Mouse (Mus musculus): ENCODE data around the gene Ccdc65. TPM values are rescaled to one million over a fixed set of nuclear protein-coding genes. Genes with fewer than 3 reads are reported as not detected.

Gene Ccdc65
- polyA plus RNA-seq, 1 experiment = 9.3 TPM

- Histone ChIP-seq H3K27ac (ENCODE audit: insufficient read depth, low read length) (no peak overlapping the region), H3K4me3 (ENCODE audit: insufficient read depth, low read length) (no peak overlapping the region), H3K4me1 (ENCODE audit: control insufficient read depth, insufficient read depth, low read length) (peaks cover 17% of the 10 kb centered on the region)
- TF ChIP-seq POLR2A (IDR thresholded peaks at IDR 0.05; ENCODE audit: extremely low read depth, insufficient read depth, low read length) (no peak), CTCF (IDR thresholded peaks at IDR 0.05; ENCODE audit: extremely low read depth, insufficient read depth, low read length) (no peak)
These were observed 39.3 kb downstream of the Ccdc65 start for GRCm38 (mm10) chr15:98747296-98747695.

DNA sequence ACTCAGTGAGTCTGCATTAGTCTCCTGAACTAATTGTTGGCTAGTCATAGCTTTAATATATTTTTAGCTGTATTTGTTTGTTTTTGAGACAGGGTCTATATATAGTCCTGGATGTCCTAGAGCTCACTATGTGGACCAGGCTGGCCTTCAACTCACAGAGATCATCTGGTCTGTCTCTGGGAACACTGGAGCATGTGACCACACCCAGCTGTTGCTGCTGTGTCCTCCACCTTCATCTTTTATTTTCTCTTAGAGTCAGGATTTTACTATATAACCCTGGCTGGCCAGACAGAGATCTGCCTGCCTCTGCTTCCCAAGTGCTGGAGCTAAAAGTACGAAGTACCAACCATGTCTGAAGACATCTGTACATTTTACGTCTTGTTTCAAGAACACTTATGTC is 41.1 kb downstream of the Ccdc65 start:
- H3K4me1 ChIP-seq (ENCODE audit: control insufficient read depth, insufficient read depth, low read length) = peaks cover 15% of the 10 kb centered on the region
- TF ChIP-seq POLR2A (IDR thresholded peaks at IDR 0.05; ENCODE audit: extremely low read depth, insufficient read depth, low read length) (no peak), CTCF (IDR thresholded peaks at IDR 0.05; ENCODE audit: extremely low read depth, insufficient read depth, low read length) (no peak)

DNA sequence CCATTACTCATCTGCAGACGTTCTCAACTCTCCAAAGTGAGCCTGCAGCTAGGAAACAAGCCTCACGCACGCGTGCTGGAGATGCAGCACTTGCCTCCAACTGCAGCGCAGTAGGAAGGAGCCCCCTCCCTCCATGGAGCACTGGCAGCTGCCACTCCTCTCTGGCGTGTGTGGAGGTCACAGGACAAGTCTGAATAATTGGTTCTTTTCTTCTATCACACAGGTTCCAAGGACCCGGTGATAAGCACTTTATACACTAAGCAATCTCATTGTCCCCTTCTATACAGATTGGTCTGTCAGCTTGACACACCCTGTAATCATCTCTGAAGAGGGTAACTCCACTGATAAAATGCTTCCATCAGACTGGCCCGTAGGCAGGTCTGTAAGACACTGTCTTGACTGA is 45.0 kb downstream of the Ccdc65 start:
- no peak for TF ChIP-seq POLR2A (IDR thresholded peaks at IDR 0.05; ENCODE audit: extremely low read depth, insufficient read depth, low read length)
- TF ChIP-seq CTCF (IDR thresholded peaks at IDR 0.05; ENCODE audit: extremely low read depth, insufficient read depth, low read length) = no peak
- Histone ChIP-seq H3K4me3 (ENCODE audit: insufficient read depth, low read length) (no peak overlapping the region), H3K4me1 (ENCODE audit: control insufficient read depth, insufficient read depth, low read length) (peaks cover 6% of the 10 kb centered on the region), H3K27ac (ENCODE audit: insufficient read depth, low read length) (no peak overlapping the region)

More for the DNA sequence above, 41.1 kb downstream of the Ccdc65 start:
- Histone ChIP-seq H3K27ac (ENCODE audit: insufficient read depth, low read length) (no peak overlapping the region), H3K4me3 (ENCODE audit: insufficient read depth, low read length) (no peak overlapping the region)

DNA sequence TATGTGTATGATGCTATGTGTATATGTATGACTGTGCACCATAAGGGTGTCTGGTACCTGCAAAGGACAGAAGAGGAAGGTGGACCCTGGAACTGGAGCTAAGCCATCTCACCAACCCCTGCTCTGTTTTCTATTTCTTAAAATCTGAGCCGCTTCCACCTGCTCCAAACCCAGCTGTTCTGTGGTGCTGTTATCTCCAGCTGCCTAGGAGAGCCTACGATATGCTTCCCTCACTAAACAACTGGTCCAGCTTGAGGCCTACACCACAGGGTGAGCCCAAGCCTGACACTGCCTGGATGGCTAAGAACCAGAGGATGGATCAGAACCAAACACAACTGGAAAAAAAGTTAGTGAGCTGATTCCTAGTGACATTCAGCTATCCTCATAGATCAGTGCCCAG is 46.1 kb downstream of the Ccdc65 start:
- no peak overlapping the region for H3K27ac ChIP-seq (ENCODE audit: insufficient read depth, low read length)
- H3K4me1 ChIP-seq (ENCODE audit: control insufficient read depth, insufficient read depth, low read length) = peaks cover 5% of the 10 kb centered on the region
- no peak overlapping the region for H3K4me3 ChIP-seq (ENCODE audit: insufficient read depth, low read length)
- TF ChIP-seq CTCF (IDR thresholded peaks at IDR 0.05; ENCODE audit: extremely low read depth, insufficient read depth, low read length) (no peak), POLR2A (IDR thresholded peaks at IDR 0.05; ENCODE audit: extremely low read depth, insufficient read depth, low read length) (no peak)

GRCm38 (mm10) chr15:98762201-98762621 is 54.2 kb downstream of the Ccdc65 start:
- TF ChIP-seq CTCF (IDR thresholded peaks at IDR 0.05; ENCODE audit: extremely low read depth, insufficient read depth, low read length) (no peak), POLR2A (IDR thresholded peaks at IDR 0.05; ENCODE audit: extremely low read depth, insufficient read depth, low read length) (no peak; the same call in 1 of the 2 replicates)
- H3K4me3 ChIP-seq (ENCODE audit: insufficient read depth, low read length) = peak overlapping the region; percentile 78
- peaks cover 11% of the 10 kb centered on the region for H3K4me1 ChIP-seq (ENCODE audit: control insufficient read depth, insufficient read depth, low read length)
- H3K27ac ChIP-seq (ENCODE audit: insufficient read depth, low read length) = peak overlapping the region; percentile 63; the same call in 1 of the 2 replicates

- peak within 1 kb of the TSS; percentile 86 for H3K27ac ChIP-seq (ENCODE audit: insufficient read depth, low read length)
- TF ChIP-seq POLR2A (IDR thresholded peaks at IDR 0.05; ENCODE audit: extremely low read depth, insufficient read depth, low read length) (peak; percentile 86), CTCF (IDR thresholded peaks at IDR 0.05; ENCODE audit: extremely low read depth, insufficient read depth, low read length) (no peak)
- peak within 1 kb of the TSS; percentile 78 for H3K4me3 ChIP-seq (ENCODE audit: insufficient read depth, low read length)
- peaks cover 11% of the 10 kb centered on the region for H3K4me1 ChIP-seq (ENCODE audit: control insufficient read depth, insufficient read depth, low read length)
These were observed 54.9 kb downstream of the Ccdc65 start, which contains the start of gene Arf3 for GRCm38 (mm10) chr15:98762670-98763529. Gene Arf3, minus strand, starts transcription at chr15:98763214.

DNA sequence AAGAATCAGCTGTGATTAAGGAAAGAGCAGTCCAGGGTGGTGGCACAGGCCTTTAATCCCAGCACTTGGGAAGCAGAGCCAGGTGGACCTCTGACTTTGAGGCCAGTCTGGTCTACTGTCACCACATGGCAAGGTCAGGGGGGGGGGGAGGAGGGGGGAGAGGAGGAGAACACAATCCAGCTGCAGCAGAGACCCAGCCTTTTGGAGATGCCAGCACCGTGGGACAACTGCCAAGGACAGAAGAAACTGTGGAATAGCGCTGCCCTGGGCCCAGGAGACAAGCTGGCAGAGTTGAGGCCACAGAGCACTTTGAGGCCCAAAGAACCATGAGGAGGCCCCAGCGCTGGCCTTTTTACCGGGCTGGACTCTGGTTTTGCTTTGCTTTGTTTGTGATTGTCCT is 57.9 kb downstream of the Ccdc65 start:
- no peak overlapping the region for H3K27ac ChIP-seq (ENCODE audit: insufficient read depth, low read length)
- H3K4me1 ChIP-seq (ENCODE audit: control insufficient read depth, insufficient read depth, low read length) = peaks cover 6% of the 10 kb centered on the region
- no peak for TF ChIP-seq POLR2A (IDR thresholded peaks at IDR 0.05; ENCODE audit: extremely low read depth, insufficient read depth, low read length)
- H3K4me3 ChIP-seq (ENCODE audit: insufficient read depth, low read length) = no peak overlapping the region

DNA sequence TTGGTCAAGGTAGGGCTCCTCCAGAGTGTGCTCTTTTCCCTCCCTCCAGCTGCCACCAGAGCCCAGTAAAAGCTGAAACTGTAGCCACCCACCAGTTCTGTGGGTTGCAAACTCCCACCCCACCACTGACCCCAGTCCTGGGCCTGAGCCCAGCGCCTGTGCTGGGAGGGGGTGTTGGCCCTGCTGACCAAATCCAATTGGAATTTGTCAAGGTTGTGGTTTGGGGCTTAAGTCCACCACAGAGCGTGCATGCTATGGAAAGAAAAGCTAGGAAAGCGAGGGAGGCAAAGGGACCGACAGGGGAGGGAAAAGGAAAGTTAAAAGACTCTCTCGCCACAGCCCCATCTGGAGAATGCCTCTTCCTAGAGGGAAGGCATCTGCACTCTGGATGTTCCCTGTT is 60.3 kb downstream of the Ccdc65 start:
- Histone ChIP-seq H3K4me1 (ENCODE audit: control insufficient read depth, insufficient read depth, low read length) (peaks cover 5% of the 10 kb centered on the region), H3K27ac (ENCODE audit: insufficient read depth, low read length) (no peak overlapping the region), H3K4me3 (ENCODE audit: insufficient read depth, low read length) (no peak overlapping the region)
- TF ChIP-seq CTCF (IDR thresholded peaks at IDR 0.05; ENCODE audit: extremely low read depth, insufficient read depth, low read length) (no peak), POLR2A (IDR thresholded peaks at IDR 0.05; ENCODE audit: extremely low read depth, insufficient read depth, low read length) (no peak)

DNA sequence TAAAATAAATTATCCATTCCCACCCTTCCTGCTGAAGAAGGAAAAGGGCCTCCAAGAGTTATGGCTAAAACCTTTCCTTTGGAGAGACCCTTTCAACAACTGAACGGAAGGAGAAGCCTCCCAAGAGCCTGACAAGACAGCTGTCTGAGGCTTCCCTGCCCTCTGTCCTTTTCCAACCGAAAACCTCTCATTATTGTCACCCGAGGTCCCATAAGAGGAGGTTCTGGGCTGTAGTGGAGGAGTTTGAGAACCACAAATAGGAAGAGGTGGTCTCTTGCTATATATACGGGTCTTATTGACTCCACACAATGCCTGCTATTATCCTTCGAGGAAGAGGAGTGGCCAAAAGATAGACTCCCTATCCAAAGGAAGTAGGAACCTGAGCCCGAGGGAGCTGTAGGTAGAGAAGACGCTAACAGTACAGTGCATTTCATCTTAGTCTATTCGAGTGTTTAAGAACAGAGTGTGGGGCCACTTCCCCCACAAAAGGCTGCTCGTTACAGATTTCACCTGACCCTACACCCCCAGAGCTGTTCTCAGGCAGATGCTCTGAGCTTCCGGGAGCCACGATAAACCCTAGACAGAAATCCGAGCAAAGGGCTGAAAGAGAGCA is 63.9 kb downstream of the Ccdc65 start:
- Histone ChIP-seq H3K27ac (ENCODE audit: insufficient read depth, low read length) (no peak overlapping the region), H3K4me1 (ENCODE audit: control insufficient read depth, insufficient read depth, low read length) (peaks cover 5% of the 10 kb centered on the region), H3K4me3 (ENCODE audit: insufficient read depth, low read length) (peak overlapping the region; percentile 26; the same call in 1 of the 2 replicates)
- TF ChIP-seq POLR2A (IDR thresholded peaks at IDR 0.05; ENCODE audit: extremely low read depth, insufficient read depth, low read length) (no peak), CTCF (IDR thresholded peaks at IDR 0.05; ENCODE audit: extremely low read depth, insufficient read depth, low read length) (no peak)
